Mouse (Mus musculus) liver, embryonic 14 days (tissue): Measurements from ENCODE around the gene Arsb. TPM values are rescaled to one million over a fixed set of nuclear protein-coding genes. Genes with fewer than 3 reads are reported as not detected.

Experiments
- polyA plus RNA-seq: library from polyadenylated mRNA; depleted of rRNA; stranded (reverse); fragments of >200 nt; gene quantifications from 2 replicates; pipeline ENCODE4 v1.2.3, GENCODE M21; 2012; rRNA removed

Gene Arsb
- 3.7 and 4.5 TPM in 2 replicates for polyA plus RNA-seq

GRCm38 (mm10) chr13:93771588-93772278 lies at the start of gene Arsb:
Gene Arsb, plus strand, starts transcription at chr13:93771630.

Other genes starting within 250 kb of the Arsb start
- gene Bhmt, start 133.7 kb upstream of the Arsb start, polyA plus RNA-seq = 26.7 and 29.6 TPM in 2 replicates
- gene Bhmt2, start 97.3 kb upstream of the Arsb start, polyA plus RNA-seq = 13.2 and 15.8 TPM in 2 replicates
- 9.9 and 11.5 TPM in 2 replicates for gene Dmgdh, start 97.2 kb upstream of the Arsb start, polyA plus RNA-seq